Mouse (Mus musculus) liver, embryonic 13.5 days (tissue): Measurements from ENCODE around the gene Rnf217. TPM values are rescaled to one million over a fixed set of nuclear protein-coding genes. Genes with fewer than 3 reads are reported as not detected.

ENCODE experiments used
- ATAC-seq: fragments of 200-750 bp; cut with Nextera tagmentation; 2 replicates; pipeline ENCODE4 v1.8.0; 2017; ENCODE audit warnings: low read depth, mild to moderate bottlenecking, moderate number of reproducible peaks, moderate library complexity
- DNase-seq: peaks from one replicate; pipeline ENCODE4 v3.0.0; 2022
- H3K27ac ChIP-seq: fragments of 300-500 bp; sonication (generic); 2 replicates; pipeline ENCODE4 v1.5.1; 2015; ENCODE audit warnings: moderate library complexity, mild to moderate bottlenecking, inconsistent platforms
- H3K27me3 ChIP-seq: fragments of 300-500 bp; sonication (generic); 2 replicates; pipeline ENCODE4 v1.6.1; 2015; ENCODE audit warnings: mild to moderate bottlenecking, inconsistent platforms
- H3K36me3 ChIP-seq: fragments of 300-500 bp; sonication (generic); 2 replicates; pipeline ENCODE4 v1.6.1; 2015; ENCODE audit warnings: mild to moderate bottlenecking, inconsistent platforms
- H3K4me1 ChIP-seq: fragments of 300-500 bp; sonication (generic); replicated peaks from 2 replicates; pipeline ENCODE4 v1.6.1; 2015; ENCODE audit warnings: inconsistent platforms
- H3K4me2 ChIP-seq: fragments of 300-500 bp; sonication (generic); 2 replicates; pipeline ENCODE4 v1.6.1; 2015; ENCODE audit warnings: inconsistent platforms, mild to moderate bottlenecking, moderate library complexity
- H3K4me3 ChIP-seq: fragments of 300-500 bp; sonication (generic); replicated peaks from 2 replicates; pipeline ENCODE4 v1.5.1; 2015; ENCODE audit warnings: mild to moderate bottlenecking, inconsistent platforms
- H3K9ac ChIP-seq: fragments of 300-500 bp; sonication (generic); 2 replicates; pipeline ENCODE4 v1.6.1; 2015; ENCODE audit warnings: mild to moderate bottlenecking, inconsistent platforms
- H3K9me3 ChIP-seq: fragments of 300-500 bp; sonication (generic); replicated peaks from 2 replicates; pipeline ENCODE4 v1.6.1; 2016; ENCODE audit warnings: inconsistent platforms
- WGBS: fragments of 180-500 bp; shearing (Covaris S2); methylation state at CpG from one replicate; pipeline ENCODE4 v1.1.7; 2015; ENCODE audit not compliant: insufficient replicate concordance; 5-methylcytosine and 5-hydroxymethylcytosine counted together
- polyA plus RNA-seq: library from polyadenylated mRNA; unstranded; fragments of >200 nt; fragmentation: Nextera tagmentation; extraction: Ambion mirVana; gene quantifications from 2 replicates; pipeline ENCODE4 v1.2.1, GENCODE M21; 2015

The Rnf217 gene
- polyA plus RNA-seq, 1 experiment from 2014 or later: 0.15 TPM

- H3K36me3 ChIP-seq: no peaks in the 10 kb centered on the region
- H3K9ac ChIP-seq: no peak overlapping the region
- 46% methylated on average over 7 of the region's 7 CpGs for WGBS
- no peak for ATAC-seq
- no peak overlapping the region for H3K4me2 ChIP-seq
- DNase-seq: no peak
- no peak overlapping the region for H3K27ac ChIP-seq
- no peaks in the 10 kb centered on the region for H3K9me3 ChIP-seq
- no peaks in the 10 kb centered on the region for H3K4me1 ChIP-seq
- no peaks in the 10 kb centered on the region for H3K27me3 ChIP-seq
- no peak overlapping the region for H3K4me3 ChIP-seq
These were observed 57.1 kb downstream of the Rnf217 start for GRCm38 (mm10) chr10:31551850-31552249.

- no peaks in the 10 kb centered on the region for H3K27me3 ChIP-seq
- H3K4me2 ChIP-seq: no peak overlapping the region
- DNase-seq: no peak
- H3K4me1 ChIP-seq: no peaks in the 10 kb centered on the region
- H3K36me3 ChIP-seq: no peaks in the 10 kb centered on the region
- no peak for ATAC-seq
- H3K9me3 ChIP-seq: no peaks in the 10 kb centered on the region
- no peak overlapping the region for H3K9ac ChIP-seq
- 49% methylated on average over 1 of the region's 1 CpGs for WGBS
- H3K4me3 ChIP-seq: no peak overlapping the region
- no peak overlapping the region for H3K27ac ChIP-seq
These were observed 57.6 kb downstream of the Rnf217 start for GRCm38 (mm10) chr10:31551362-31551761.

- Histone ChIP-seq H3K4me3 (no peak overlapping the region), H3K9ac (no peak overlapping the region), H3K4me1 (no peaks in the 10 kb centered on the region), H3K36me3 (no peaks in the 10 kb centered on the region), H3K9me3 (no peaks in the 10 kb centered on the region), H3K4me2 (no peak overlapping the region), H3K27ac (no peak overlapping the region), H3K27me3 (no peaks in the 10 kb centered on the region)
- ATAC-seq (no peak), DNase-seq (no peak)
- 48% methylated on average over 2 of the region's 2 CpGs for WGBS
These were observed 61.8 kb downstream of the Rnf217 start for GRCm38 (mm10) chr10:31547156-31547555.

GRCm38 (mm10) chr10:31544149-31544942, 64.6 kb downstream of the Rnf217 start:
- Histone ChIP-seq H3K9me3 (no peaks in the 10 kb centered on the region), H3K9ac (no peak overlapping the region), H3K27ac (no peak overlapping the region), H3K27me3 (no peaks in the 10 kb centered on the region), H3K4me1 (no peaks in the 10 kb centered on the region), H3K36me3 (no peaks in the 10 kb centered on the region), H3K4me3 (no peak overlapping the region), H3K4me2 (no peak overlapping the region)
- WGBS: 31% methylated on average over 6 of the region's 6 CpGs
- no peak for ATAC-seq
- no peak for DNase-seq

GRCm38 (mm10) chr10:31540518-31540917, 68.5 kb downstream of the Rnf217 start:
- no peaks in the 10 kb centered on the region for H3K27me3 ChIP-seq
- 75% methylated on average over 4 of the region's 4 CpGs for WGBS
- H3K4me1 ChIP-seq: no peaks in the 10 kb centered on the region
- H3K4me2 ChIP-seq: no peak overlapping the region
- DNase-seq (no peak), ATAC-seq (no peak)
- no peaks in the 10 kb centered on the region for H3K36me3 ChIP-seq
- H3K9me3 ChIP-seq: no peaks in the 10 kb centered on the region
- H3K9ac ChIP-seq: no peak overlapping the region
- H3K4me3 ChIP-seq: no peak overlapping the region
- H3K27ac ChIP-seq: no peak overlapping the region

GRCm38 (mm10) chr10:31539351-31539750, 69.6 kb downstream of the Rnf217 start:
- Histone ChIP-seq H3K27me3 (no peaks in the 10 kb centered on the region), H3K4me1 (no peaks in the 10 kb centered on the region), H3K4me3 (no peak overlapping the region), H3K9me3 (no peaks in the 10 kb centered on the region), H3K4me2 (no peak overlapping the region), H3K27ac (no peak overlapping the region), H3K36me3 (no peaks in the 10 kb centered on the region), H3K9ac (no peak overlapping the region)
- DNase-seq (no peak), ATAC-seq (no peak)
- 55% methylated on average over 2 of the region's 2 CpGs for WGBS

- Histone ChIP-seq H3K4me3 (no peak overlapping the region), H3K27ac (no peak overlapping the region), H3K36me3 (no peaks in the 10 kb centered on the region), H3K27me3 (no peaks in the 10 kb centered on the region), H3K4me1 (no peaks in the 10 kb centered on the region), H3K9ac (no peak overlapping the region), H3K4me2 (no peak overlapping the region), H3K9me3 (no peaks in the 10 kb centered on the region)
- DNase-seq (no peak), ATAC-seq (no peak)
- WGBS: 56% methylated on average over 3 of the region's 3 CpGs
These were observed 70.3 kb downstream of the Rnf217 start for GRCm38 (mm10) chr10:31538721-31539120.

- ATAC-seq (no peak), DNase-seq (no peak)
- no peak overlapping the region for H3K27ac ChIP-seq
- WGBS: 38% methylated on average over 2 of the region's 2 CpGs
- H3K9me3 ChIP-seq: no peaks in the 10 kb centered on the region
- H3K36me3 ChIP-seq: no peaks in the 10 kb centered on the region
- H3K4me1 ChIP-seq: no peaks in the 10 kb centered on the region
- H3K27me3 ChIP-seq: no peaks in the 10 kb centered on the region
- no peak overlapping the region for H3K9ac ChIP-seq
- no peak overlapping the region for H3K4me3 ChIP-seq
- no peak overlapping the region for H3K4me2 ChIP-seq
These were observed 70.7 kb downstream of the Rnf217 start for GRCm38 (mm10) chr10:31538243-31538642.

- ATAC-seq (no peak), DNase-seq (no peak)
- H3K36me3 ChIP-seq: no peaks in the 10 kb centered on the region
- H3K4me3 ChIP-seq: no peak overlapping the region
- H3K27me3 ChIP-seq: no peaks in the 10 kb centered on the region
- no peak overlapping the region for H3K4me2 ChIP-seq
- 64% methylated on average over 3 of the region's 3 CpGs for WGBS
- H3K27ac ChIP-seq: no peak overlapping the region
- no peaks in the 10 kb centered on the region for H3K4me1 ChIP-seq
- no peak overlapping the region for H3K9ac ChIP-seq
- H3K9me3 ChIP-seq: no peaks in the 10 kb centered on the region
These were observed 71.8 kb downstream of the Rnf217 start for GRCm38 (mm10) chr10:31537213-31537612.

GRCm38 (mm10) chr10:31535046-31535445, 73.9 kb downstream of the Rnf217 start:
- H3K4me1 ChIP-seq: no peaks in the 10 kb centered on the region
- H3K27me3 ChIP-seq: no peaks in the 10 kb centered on the region
- H3K36me3 ChIP-seq: no peaks in the 10 kb centered on the region
- H3K4me3 ChIP-seq: no peak overlapping the region
- WGBS: 76% methylated on average over 2 of the region's 2 CpGs
- H3K4me2 ChIP-seq: no peak overlapping the region
- DNase-seq (no peak), ATAC-seq (no peak)
- H3K27ac ChIP-seq: no peak overlapping the region
- H3K9ac ChIP-seq: no peak overlapping the region
- H3K9me3 ChIP-seq: no peaks in the 10 kb centered on the region

GRCm38 (mm10) chr10:31533270-31533826, 75.6 kb downstream of the Rnf217 start:
- no peak for DNase-seq
- Histone ChIP-seq H3K27ac (no peak overlapping the region), H3K9me3 (no peaks in the 10 kb centered on the region), H3K27me3 (no peaks in the 10 kb centered on the region), H3K4me1 (no peaks in the 10 kb centered on the region), H3K9ac (no peak overlapping the region), H3K4me3 (no peak overlapping the region), H3K36me3 (no peaks in the 10 kb centered on the region), H3K4me2 (no peak overlapping the region)
- no peak for ATAC-seq
- 62% methylated on average over 6 of the region's 6 CpGs for WGBS

GRCm38 (mm10) chr10:31532782-31533181, 76.2 kb downstream of the Rnf217 start:
- H3K9me3 ChIP-seq: no peaks in the 10 kb centered on the region
- ATAC-seq: no peak

More at GRCm38 (mm10) chr10:31532782-31533181, 76.2 kb downstream of the Rnf217 start:
- Histone ChIP-seq H3K27me3 (no peaks in the 10 kb centered on the region), H3K36me3 (no peaks in the 10 kb centered on the region), H3K4me3 (no peak overlapping the region), H3K27ac (no peak overlapping the region), H3K4me2 (no peak overlapping the region), H3K9ac (no peak overlapping the region), H3K4me1 (no peaks in the 10 kb centered on the region)
- WGBS: 71% methylated on average over 2 of the region's 2 CpGs
- no peak for DNase-seq
